Mouse (Mus musculus): ENCODE measurements around the gene Zfp648. TPM values are rescaled to one million over a fixed set of nuclear protein-coding genes. Genes with fewer than 3 reads are reported as not detected.

Gene Zfp648
- polyA plus RNA-seq, 1 experiment = not detected

GRCm38 (mm10) chr1:154234814-154235213 lies 33.8 kb downstream of the Zfp648 start:
- H3K4me1 ChIP-seq (ENCODE audit: control insufficient read depth, insufficient read depth, low read length) = no peaks in the 10 kb centered on the region; the same call in 1 of the 2 replicates
- no peak overlapping the region for H3K4me3 ChIP-seq (replicated peaks; ENCODE audit: control insufficient read depth, low read depth, low read length)
- no peak for TF ChIP-seq POLR2A (IDR thresholded peaks at IDR 0.05; ENCODE audit: borderline replicate concordance, control insufficient read depth, low read depth, low read length)
- TF ChIP-seq CTCF (IDR thresholded peaks at IDR 0.05; ENCODE audit: control insufficient read depth, insufficient read depth, low read length) = no peak
- WGBS = 83% methylated on average over 9 of the region's 9 CpGs
- H3K27ac ChIP-seq (ENCODE audit: control insufficient read depth, insufficient read depth, low read depth, low read length, poor library complexity) = no peak overlapping the region; the same call in 1 of the 2 replicates

- H3K4me3 ChIP-seq (replicated peaks; ENCODE audit: control insufficient read depth, low read depth, low read length) = no peak overlapping the region
- no peak for TF ChIP-seq POLR2A (IDR thresholded peaks at IDR 0.05; ENCODE audit: borderline replicate concordance, control insufficient read depth, low read depth, low read length)
- TF ChIP-seq CTCF (IDR thresholded peaks at IDR 0.05; ENCODE audit: control insufficient read depth, insufficient read depth, low read length) = no peak
- H3K27ac ChIP-seq (ENCODE audit: control insufficient read depth, insufficient read depth, low read depth, low read length, poor library complexity) = no peak overlapping the region
- H3K4me1 ChIP-seq (ENCODE audit: control insufficient read depth, insufficient read depth, low read length) = no peaks in the 10 kb centered on the region
Observed at GRCm38 (mm10) chr1:154238876-154239275, 37.9 kb downstream of the Zfp648 start.

- H3K27ac ChIP-seq (ENCODE audit: control insufficient read depth, insufficient read depth, low read depth, low read length, poor library complexity) = no peak overlapping the region
- 65% methylated on average over 2 of the region's 2 CpGs for WGBS
- no peaks in the 10 kb centered on the region for H3K4me1 ChIP-seq (ENCODE audit: control insufficient read depth, insufficient read depth, low read length)
- no peak overlapping the region for H3K4me3 ChIP-seq (replicated peaks; ENCODE audit: control insufficient read depth, low read depth, low read length)
- TF ChIP-seq CTCF (IDR thresholded peaks at IDR 0.05; ENCODE audit: control insufficient read depth, insufficient read depth, low read length) = no peak
- no peak for TF ChIP-seq POLR2A (IDR thresholded peaks at IDR 0.05; ENCODE audit: borderline replicate concordance, control insufficient read depth, low read depth, low read length)
Observed at GRCm38 (mm10) chr1:154251186-154251585, 50.2 kb downstream of the Zfp648 start.

GRCm38 (mm10) chr1:154252739-154253138 lies 51.8 kb downstream of the Zfp648 start:
- TF ChIP-seq POLR2A (IDR thresholded peaks at IDR 0.05; ENCODE audit: borderline replicate concordance, control insufficient read depth, low read depth, low read length) (no peak), CTCF (IDR thresholded peaks at IDR 0.05; ENCODE audit: control insufficient read depth, insufficient read depth, low read length) (no peak)
- 55% methylated on average over 5 of the region's 5 CpGs for WGBS
- Histone ChIP-seq H3K4me1 (ENCODE audit: control insufficient read depth, insufficient read depth, low read length) (no peaks in the 10 kb centered on the region; the same call in 1 of the 2 replicates), H3K4me3 (replicated peaks; ENCODE audit: control insufficient read depth, low read depth, low read length) (no peak overlapping the region), H3K27ac (ENCODE audit: control insufficient read depth, insufficient read depth, low read depth, low read length, poor library complexity) (no peak overlapping the region)
